Mouse (Mus musculus): ENCODE data around the gene Umod.

GRCm38 (mm10) chr7:119527548-119527947, 48.5 kb upstream of the Umod start:
- no peak for TF ChIP-seq POLR2AphosphoS2 (IDR thresholded peaks at IDR 0.05; ENCODE audit: low read depth, low read length)
- no peak for TF ChIP-seq POLR2A (IDR thresholded peaks at IDR 0.05; ENCODE audit: low read depth, low read length)
